Mouse (Mus musculus): ENCODE results near the gene Fam206a.

The Fam206a gene

DNA sequence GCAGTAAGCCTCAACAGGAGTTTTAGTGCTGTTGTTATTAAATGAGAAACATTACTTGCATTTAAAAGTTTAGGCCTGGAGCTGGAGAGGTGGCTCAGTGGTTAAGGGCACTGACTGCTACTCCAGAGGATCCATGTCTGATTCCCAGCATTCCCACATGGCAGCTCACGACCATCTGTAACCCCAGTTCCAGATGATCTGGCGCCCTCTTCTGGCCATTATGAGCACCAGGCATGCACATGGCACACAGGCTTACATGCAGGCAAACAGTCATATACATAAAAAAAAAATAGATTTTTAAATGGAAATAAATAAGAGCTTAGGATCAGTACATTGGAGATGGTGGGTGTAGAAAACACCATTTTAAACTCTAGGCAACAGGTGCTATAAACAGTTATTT is 41.8 kb downstream of the Fam206a start:
- DNase-seq (ENCODE audit: low spot score in 2 of 2), result no peak

DNA sequence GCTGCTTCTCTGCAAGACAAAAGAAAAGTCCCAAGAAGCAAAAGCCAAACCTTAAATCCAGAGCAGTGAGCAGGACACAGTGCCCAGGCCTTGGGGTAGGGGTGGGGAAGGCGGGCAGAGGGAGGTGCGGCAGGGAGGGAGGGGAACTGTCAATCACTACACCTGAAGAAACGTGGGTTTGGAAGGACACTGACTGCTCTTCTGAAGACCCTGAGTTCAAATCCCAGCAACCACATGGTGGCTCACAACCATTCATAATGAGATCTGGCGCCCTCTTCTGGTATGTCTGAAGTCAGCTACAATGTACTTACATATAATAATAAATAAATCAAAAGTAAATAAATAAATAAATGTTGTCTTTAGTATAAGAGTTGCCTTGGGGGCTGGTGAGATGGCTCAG is 42.8 kb downstream of the Fam206a start:
- no peak for DNase-seq (ENCODE audit: low spot score in 2 of 2)

DNA sequence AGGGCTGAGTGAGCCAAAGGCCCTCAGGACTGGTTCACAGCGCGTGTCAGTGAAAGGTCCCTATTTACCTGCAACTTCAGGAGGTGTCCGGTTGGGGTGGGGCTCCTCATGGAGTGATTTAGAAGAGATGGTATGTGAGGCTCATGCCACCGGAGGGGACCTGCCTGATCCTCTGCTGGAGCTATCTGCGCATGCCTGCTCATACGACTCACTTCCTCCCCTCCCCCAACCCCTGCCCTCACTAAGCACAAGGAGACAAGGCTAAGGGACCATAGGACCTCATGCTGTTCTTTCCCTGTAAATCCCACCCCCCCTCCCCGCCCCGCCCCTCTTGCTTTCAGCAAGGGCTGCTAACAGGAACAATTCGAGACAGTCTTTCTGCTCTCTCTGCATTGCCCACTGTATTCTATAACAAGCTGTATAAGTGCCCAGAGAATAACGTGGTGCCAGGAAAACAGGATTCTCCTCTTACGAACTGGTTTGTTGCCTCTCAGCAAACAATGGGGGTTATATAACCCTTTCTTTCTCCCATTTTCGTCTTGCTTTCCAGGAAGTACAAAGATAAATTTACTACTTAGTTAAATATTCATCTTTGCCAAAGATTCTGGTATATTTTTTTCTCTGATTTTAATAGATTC is 43.9 kb downstream of the Fam206a start:
- no peak for DNase-seq (ENCODE audit: low spot score in 2 of 2)

DNA sequence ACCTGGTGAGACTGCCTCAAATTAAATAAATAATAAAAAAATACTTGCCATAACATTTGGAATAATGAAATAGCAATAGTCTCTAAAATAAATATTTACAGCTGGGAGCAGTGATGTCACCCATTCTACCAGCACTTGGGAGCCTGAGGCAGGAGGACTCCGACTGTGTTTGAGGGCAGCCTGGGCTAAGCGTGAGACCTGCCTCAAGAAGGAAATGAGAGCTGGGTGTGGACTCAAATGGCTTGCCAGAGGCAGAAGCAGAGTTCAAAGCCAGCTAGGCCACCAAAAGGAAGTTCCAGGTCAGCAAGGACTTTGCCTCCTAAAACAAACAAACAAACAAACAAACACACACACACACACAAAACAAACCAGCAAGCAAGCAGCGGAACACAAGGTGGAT is 45.3 kb downstream of the Fam206a start:
- DNase-seq (ENCODE audit: low spot score in 2 of 2), result no peak

DNA sequence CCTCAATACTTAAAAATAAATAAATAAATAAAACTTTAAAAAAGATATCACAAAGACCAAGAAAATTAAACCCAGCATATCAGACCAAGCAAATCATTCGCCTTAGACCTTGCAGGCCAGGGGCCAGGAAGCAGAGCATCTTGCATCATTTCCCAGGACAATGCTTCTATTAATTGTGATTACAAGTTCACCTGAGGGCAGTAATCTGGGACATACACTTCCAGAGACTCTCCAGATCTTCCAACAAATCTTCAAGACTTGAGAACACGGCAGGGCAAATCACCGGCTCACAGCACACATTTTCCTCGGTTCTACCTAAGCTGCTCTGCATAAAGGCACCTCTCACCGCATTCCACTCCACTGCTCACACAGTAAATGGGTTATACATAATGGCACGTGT is 45.9 kb downstream of the Fam206a start:
- DNase-seq (ENCODE audit: low spot score in 2 of 2), result no peak

DNA sequence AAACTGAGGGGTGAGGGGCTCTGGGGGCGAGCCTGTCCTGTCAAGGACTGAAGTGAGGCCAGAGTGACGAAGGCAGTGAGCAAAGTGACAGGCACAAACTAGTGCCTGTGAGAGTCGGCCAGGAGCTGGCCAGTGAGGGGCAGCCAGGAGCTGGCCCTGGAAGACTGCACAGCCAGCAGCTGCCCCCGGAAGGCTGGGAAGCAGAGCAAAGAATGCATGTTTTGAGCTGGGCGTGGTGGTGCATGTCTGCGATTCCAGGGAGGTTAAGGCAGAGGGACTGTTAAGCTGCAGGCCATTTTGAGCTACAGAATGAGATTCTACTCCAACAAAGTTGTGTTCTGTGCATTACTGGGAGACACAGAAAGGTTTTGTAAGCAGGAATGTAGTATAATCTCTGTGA is 48.6 kb downstream of the Fam206a start:
- no peak for DNase-seq (ENCODE audit: low spot score in 2 of 2)

DNA sequence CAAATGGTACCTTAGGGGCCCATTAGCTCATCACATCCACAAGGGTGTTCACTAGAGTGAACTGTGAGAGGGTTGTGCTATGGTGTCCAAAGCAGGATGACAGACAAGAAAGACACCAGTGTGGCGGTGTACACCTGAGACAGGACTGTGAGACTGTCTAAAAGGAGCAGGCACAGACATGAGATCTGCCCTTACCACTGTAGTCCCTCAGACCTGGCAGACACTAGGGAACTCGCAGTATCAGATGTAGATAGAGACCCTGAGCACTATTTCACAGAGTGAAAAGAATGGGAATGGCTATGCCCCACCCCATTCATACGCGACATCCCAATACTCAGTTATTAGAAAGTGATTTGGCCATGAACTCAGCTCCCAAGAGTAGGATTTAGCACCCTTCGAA is 53.8 kb downstream of the Fam206a start:
- no peak for DNase-seq (ENCODE audit: low spot score in 2 of 2)

DNA sequence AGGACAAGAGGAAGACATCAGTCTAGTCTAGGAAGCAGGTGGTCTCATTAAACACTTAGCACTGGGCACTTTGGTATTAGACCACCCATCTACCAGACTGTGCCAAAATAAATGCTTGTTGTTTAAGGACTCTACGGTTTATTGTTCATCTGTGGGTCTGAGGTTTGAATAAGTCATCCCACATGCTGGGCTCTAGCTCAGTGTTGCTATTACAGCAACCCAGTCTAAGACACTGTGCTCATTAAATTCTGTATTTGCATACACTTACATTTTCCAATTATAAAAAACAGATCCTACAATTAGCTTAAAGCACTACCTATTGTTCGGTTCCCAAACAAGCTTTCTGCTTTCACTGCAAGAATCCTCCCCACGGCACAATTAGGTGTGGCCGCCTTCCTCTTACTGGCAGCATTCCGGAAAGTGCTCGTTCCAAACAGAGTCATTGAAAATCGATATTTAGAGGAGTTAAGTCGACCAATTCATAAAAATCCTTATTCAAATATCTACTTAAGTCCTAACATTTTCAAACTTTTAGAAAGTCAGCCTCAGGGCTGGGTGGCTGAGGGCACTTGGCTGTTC is 54.3 kb downstream of the Fam206a start:
- no peak for DNase-seq (ENCODE audit: low spot score in 2 of 2)

DNA sequence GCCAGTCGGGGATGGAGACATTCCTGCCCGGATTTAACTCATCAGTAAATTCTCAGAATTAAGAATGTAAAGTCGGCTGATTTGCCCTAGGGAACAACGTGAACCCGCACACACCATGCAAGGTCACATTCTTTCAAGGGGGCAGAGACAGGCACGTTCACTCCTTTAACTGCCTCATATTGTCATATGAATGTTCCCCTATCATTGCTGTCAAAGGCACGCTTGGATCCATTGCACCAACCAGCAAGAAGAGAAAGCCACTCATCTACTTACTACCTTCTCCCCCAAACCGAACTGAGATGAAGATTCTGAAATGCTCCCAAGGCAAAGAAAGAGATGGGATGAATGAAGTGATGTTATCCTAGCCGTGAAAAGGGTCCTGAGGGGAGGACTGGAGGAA is 56.6 kb downstream of the Fam206a start:
- no peak for DNase-seq (ENCODE audit: low spot score in 2 of 2)
